Mouse (Mus musculus): ENCODE measurements at regions not wholly inside any gene's neighbourhood (a gene's known extent, or its start where the extent isn't known, plus 50 kb on each side); places are given as distances from the start of the nearest gene placed in this dataset.

DNA sequence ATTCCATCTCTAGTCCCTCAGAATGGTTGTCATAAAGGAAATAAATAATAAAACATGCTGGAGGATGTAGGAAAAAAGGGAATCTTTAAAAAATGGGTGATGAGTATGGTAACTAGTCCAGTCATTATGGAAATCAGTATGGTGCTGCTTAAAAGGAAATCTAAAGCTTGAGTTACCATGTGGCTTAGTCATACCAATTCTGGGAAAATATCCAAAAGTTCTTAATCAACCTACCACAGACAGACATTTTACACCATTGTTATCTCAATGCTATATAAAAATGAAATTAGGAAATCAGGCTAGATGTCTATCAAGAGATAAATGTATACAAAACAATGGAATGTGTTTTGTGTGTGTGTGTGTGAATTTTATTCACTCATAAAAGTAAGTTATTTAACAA is 449.1 kb downstream of the Nyap2 start:
- no peak for TF ChIP-seq CTCF (conservative IDR thresholded peaks at IDR 0.05 in 1 of 2, IDR thresholded peaks at IDR 0.05 in 1 of 2; ENCODE audit: low read depth in 2 of 2, low read length in 2 of 2)
- TF ChIP-seq SIN3A (IDR thresholded peaks at IDR 0.05; ENCODE audit: low read length) = no peak
- TF ChIP-seq POLR2A (IDR thresholded peaks at IDR 0.05; ENCODE audit: low read depth, low read length) = no peak
- no peak for TF ChIP-seq ZKSCAN1 (IDR thresholded peaks at IDR 0.05; ENCODE audit: borderline replicate concordance, low read depth, low read length)

Measured in CH12.LX (cell line).